Mouse (Mus musculus): ENCODE measurements around the gene Bace1.

Gene Bace1

GRCm38 (mm10) chr9:45838434-45839138 is at the start of gene Bace1:
Bace1 (plus strand) TSS chr9:45838580.
- peak; percentile 81 for DNase-seq (ENCODE audit: low read depth, low spot score)

- DNase-seq (ENCODE audit: low read depth, low spot score), result no peak
Observed at GRCm38 (mm10) chr9:45791456-45792142, 46.8 kb upstream of the Bace1 start.

- no peak for DNase-seq (ENCODE audit: low read depth, low spot score)
Observed at GRCm38 (mm10) chr9:45792235-45792634, 46.1 kb upstream of the Bace1 start.

GRCm38 (mm10) chr9:45793697-45794096 is 44.7 kb upstream of the Bace1 start:
- no peak for DNase-seq (ENCODE audit: low read depth, low spot score)

GRCm38 (mm10) chr9:45795722-45796121 is 42.7 kb upstream of the Bace1 start:
- DNase-seq (ENCODE audit: low read depth, low spot score), result no peak

GRCm38 (mm10) chr9:45797271-45797670 is 41.1 kb upstream of the Bace1 start:
- no peak for DNase-seq (ENCODE audit: low read depth, low spot score)

GRCm38 (mm10) chr9:45798467-45799164 is 39.8 kb upstream of the Bace1 start:
- DNase-seq (ENCODE audit: low read depth, low spot score), result peak; percentile 73

GRCm38 (mm10) chr9:45799402-45799801 is 39.0 kb upstream of the Bace1 start:
- DNase-seq (ENCODE audit: low read depth, low spot score), result no peak

GRCm38 (mm10) chr9:45803070-45803774 is 35.2 kb upstream of the Bace1 start:
- DNase-seq (ENCODE audit: low read depth, low spot score), result no peak

GRCm38 (mm10) chr9:45806847-45807246 is 31.5 kb upstream of the Bace1 start:
- no peak for DNase-seq (ENCODE audit: low read depth, low spot score)

- DNase-seq (ENCODE audit: low read depth, low spot score), result no peak
Observed at GRCm38 (mm10) chr9:45807337-45807736, 31.0 kb upstream of the Bace1 start.

- DNase-seq (ENCODE audit: low read depth, low spot score), result no peak
Observed at GRCm38 (mm10) chr9:45807761-45808160, 30.6 kb upstream of the Bace1 start.

- DNase-seq (ENCODE audit: low read depth, low spot score), result no peak
Observed at GRCm38 (mm10) chr9:45811946-45812345, 26.4 kb upstream of the Bace1 start.

- no peak for DNase-seq (ENCODE audit: low read depth, low spot score)
Observed at GRCm38 (mm10) chr9:45815113-45815512, 23.3 kb upstream of the Bace1 start.

- no peak for DNase-seq (ENCODE audit: low read depth, low spot score)
Observed at GRCm38 (mm10) chr9:45815525-45815924, 22.9 kb upstream of the Bace1 start.

- no peak for DNase-seq (ENCODE audit: low read depth, low spot score)
Observed at GRCm38 (mm10) chr9:45818406-45819011, 19.9 kb upstream of the Bace1 start.

GRCm38 (mm10) chr9:45827663-45828290 is 10.6 kb upstream of the Bace1 start:
- DNase-seq (ENCODE audit: low read depth, low spot score), result peak; percentile 36

GRCm38 (mm10) chr9:45828291-45828963 is 10.0 kb upstream of the Bace1 start, which contains the start of gene Cep164:
Cep164 (minus strand) TSS chr9:45828691.
- peak; percentile 91 for DNase-seq (ENCODE audit: low read depth, low spot score)

- peak; percentile 89 for DNase-seq (ENCODE audit: low read depth, low spot score)
Observed at GRCm38 (mm10) chr9:45829107-45829506, 9.3 kb upstream of the Bace1 start.

- no peak for DNase-seq (ENCODE audit: low read depth, low spot score)
Observed at GRCm38 (mm10) chr9:45832898-45833297, 5.5 kb upstream of the Bace1 start.
